Mouse (Mus musculus): ENCODE data around the gene Cadm4. TPM values are rescaled to one million over a fixed set of nuclear protein-coding genes. Genes with fewer than 3 reads are reported as not detected.

Gene Cadm4
- total RNA-seq, 2 experiments from 2014 or later, result 14.7 to 17.4 TPM

- DNase-seq, result no peak
These were observed 51.3 kb downstream of the Cadm4 start for GRCm38 (mm10) chr7:24533031-24533571.

- no peak for DNase-seq
These were observed 52.0 kb downstream of the Cadm4 start for GRCm38 (mm10) chr7:24533806-24534205.

GRCm38 (mm10) chr7:24534301-24534700 lies 52.5 kb downstream of the Cadm4 start:
- no peak for DNase-seq

GRCm38 (mm10) chr7:24537081-24537480 lies 55.3 kb downstream of the Cadm4 start:
- DNase-seq, result no peak

DNA sequence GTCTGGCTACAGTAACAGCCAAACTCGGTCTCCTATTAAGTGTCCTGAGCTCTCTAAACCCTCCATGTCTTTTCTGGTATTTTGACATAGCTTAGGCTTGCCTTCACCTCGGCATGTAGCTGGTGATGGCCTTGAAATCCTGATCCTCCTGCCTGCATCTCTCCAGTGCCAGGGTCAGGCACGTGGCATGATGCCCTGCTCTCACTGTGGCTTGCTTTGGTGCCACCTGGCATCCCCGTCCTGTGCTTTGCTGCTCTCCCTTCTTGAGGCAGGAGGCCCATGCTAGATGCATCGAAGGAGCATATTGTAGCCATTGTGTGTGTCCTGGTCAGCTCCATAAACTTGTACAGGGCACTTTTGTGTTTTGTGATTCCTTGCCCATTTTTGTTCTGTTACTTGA lies 55.8 kb downstream of the Cadm4 start:
- DNase-seq, result peak; percentile 36

GRCm38 (mm10) chr7:24538154-24538553 lies 56.3 kb downstream of the Cadm4 start:
- DNase-seq, result no peak

GRCm38 (mm10) chr7:24538701-24539100 lies 56.9 kb downstream of the Cadm4 start:
- DNase-seq, result no peak

GRCm38 (mm10) chr7:24539686-24540085 lies 57.9 kb downstream of the Cadm4 start:
- no peak for DNase-seq

- DNase-seq, result no peak
These were observed 62.7 kb downstream of the Cadm4 start for GRCm38 (mm10) chr7:24544506-24544905.

DNA sequence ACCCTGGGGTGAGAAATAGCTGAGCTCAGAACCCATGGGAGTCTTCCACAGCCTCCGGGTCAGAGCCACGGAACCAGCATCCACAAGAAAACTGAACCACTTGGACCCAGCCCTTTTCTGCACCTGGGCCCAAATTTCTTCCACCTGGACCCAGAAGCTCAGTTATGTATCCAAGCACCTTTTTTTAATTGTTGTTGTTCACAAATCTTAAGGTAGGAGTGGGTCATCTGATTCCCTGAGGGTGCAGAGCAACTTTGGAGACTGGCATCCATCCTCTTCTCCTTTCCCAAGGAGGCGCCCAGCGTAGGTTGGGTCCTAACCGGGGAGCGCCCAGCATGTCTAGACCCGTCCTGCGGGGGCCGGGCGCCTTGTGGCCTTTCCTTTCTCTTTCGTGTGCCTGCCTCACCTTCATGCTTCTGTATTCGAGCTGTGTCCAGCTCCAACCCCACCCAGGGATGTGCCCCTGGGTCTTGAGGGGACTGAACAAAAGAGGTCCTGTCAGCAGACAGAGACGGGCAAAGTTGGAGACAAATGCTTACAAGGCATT lies 64.3 kb downstream of the Cadm4 start, which contains the start of the genes Pinlyp and Xrcc1:
Pinlyp (minus strand) TSS at position 51 of the 547 bp plus-strand sequence.
Xrcc1 (plus strand) TSS at position 222 of the 547 bp plus-strand sequence.
- peak; percentile 15 for DNase-seq

- peak; percentile 99 for DNase-seq
These were observed 65.0 kb downstream of the Cadm4 start for GRCm38 (mm10) chr7:24546634-24547389.

DNA sequence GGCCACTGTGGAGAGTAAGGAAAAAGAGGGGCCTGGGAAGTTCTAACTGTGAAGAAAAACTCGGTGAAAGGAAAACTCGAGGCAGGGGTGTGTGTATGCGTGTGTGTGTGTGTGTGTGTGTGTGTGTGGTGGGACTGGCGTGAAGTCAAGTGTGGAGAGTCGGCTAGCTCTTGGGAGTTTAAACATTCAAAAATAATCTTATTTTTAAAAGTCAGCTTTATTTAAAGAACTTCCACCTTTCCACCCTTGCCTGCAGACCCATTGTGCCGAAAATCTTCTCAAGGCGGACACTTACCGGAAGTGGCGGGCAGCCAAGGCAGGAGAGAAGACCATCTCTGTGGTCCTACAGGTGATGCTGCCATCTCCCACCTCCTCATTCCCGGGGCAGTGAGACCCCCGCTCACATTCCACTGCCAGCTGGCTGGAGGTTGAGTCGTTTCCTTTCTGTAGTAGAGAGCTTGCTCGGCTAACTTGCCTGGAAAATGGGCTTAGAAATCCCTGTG lies 65.8 kb downstream of the Cadm4 start:
- no peak for DNase-seq

DNA sequence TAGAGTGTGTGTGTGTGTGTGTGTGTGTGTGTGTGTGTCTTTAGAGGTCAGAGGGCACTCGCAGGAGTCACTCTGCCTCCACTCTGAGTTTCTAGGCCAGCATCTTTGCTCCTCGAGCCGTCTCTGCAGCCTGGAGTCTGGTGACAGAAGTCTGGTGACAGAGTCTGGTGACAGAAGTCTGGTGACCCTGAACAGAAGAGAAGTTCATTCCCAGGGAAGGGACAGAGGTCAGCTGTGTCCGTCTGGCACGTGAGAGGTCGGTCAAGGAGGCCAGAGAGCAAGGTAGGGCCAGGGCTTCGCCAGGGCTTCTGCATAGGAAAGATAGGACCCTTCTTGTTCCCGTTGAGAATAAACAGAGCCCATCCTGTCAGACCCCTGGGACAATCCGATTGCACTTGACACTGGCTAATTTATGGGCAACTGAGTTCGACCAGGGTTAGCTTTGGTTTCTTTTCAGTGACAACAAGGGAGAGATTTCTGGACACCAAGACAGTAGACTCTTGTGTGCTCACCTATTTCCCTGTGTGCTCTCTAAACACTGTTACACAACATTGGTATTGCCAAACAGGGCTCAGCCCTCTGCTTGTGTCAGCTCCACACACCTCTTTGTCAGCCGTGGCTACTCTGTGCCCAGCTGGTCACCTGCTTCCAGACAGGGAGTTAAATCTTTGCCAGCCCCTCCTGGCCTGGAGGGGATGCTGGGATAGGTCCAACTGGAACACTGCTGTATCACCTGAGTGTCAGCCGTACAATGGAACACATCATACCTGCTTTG lies 70.3 kb downstream of the Cadm4 start:
- DNase-seq, result no peak

Other genes with a start within 250 kb of the Cadm4 start
- gene Zfp109, start 244.5 kb upstream of the Cadm4 start, total RNA-seq (2021), result 1 to 10 TPM; 1.6 to 2.4 TPM
- 1 to 10 TPM; 1.5 to 1.6 TPM for gene Zfp108, start 227.2 kb upstream of the Cadm4 start, total RNA-seq (2021)
- gene Zfp93, start 211.6 kb upstream of the Cadm4 start, total RNA-seq (2021), result 1 to 10 TPM; 2.9 to 4.2 TPM
- gene Zfp61, start 180.8 kb upstream of the Cadm4 start, total RNA-seq (2021), result 1 to 10 TPM; 4.2 to 5.6 TPM
- 1 to 10 TPM; 2.1 to 4.0 TPM for gene Zfp94, start 165.4 kb upstream of the Cadm4 start, total RNA-seq (2021)
- not detected for gene Tescl, start 148.1 kb upstream of the Cadm4 start, total RNA-seq (2021)
- not detected for gene Lypd5, start 132.8 kb upstream of the Cadm4 start, total RNA-seq (2021)
- gene Kcnn4, start 111.8 kb upstream of the Cadm4 start, total RNA-seq (2021), result 1 to 10 TPM in 1 of 2 experiments, under 1 TPM in 1; 0.14 to 1.8 TPM
- 10 to 100 TPM; 15.4 to 17.1 TPM for gene Smg9, start 82.4 kb upstream of the Cadm4 start, total RNA-seq (2021)
- under 1 TPM in 1 of 2 experiments, not detected in 1; 0.21 TPM for gene Irgc1, start 29.7 kb upstream of the Cadm4 start, total RNA-seq (2021)
- gene Plaur, start 19.5 kb upstream of the Cadm4 start, total RNA-seq (2021), result 1 to 10 TPM; 2.0 to 3.0 TPM
- 10 to 100 TPM; 11.4 to 11.6 TPM for gene Zfp428, start 25.0 kb downstream of the Cadm4 start, total RNA-seq (2021)
- not detected for gene AC161166.1, start 30.4 kb downstream of the Cadm4 start, total RNA-seq (2021)
- 10 to 100 TPM; 12.8 to 15.3 TPM for gene Irgq, start 48.7 kb downstream of the Cadm4 start, total RNA-seq (2021)
- gene Pinlyp, start 64.1 kb downstream of the Cadm4 start, total RNA-seq (2021), result not detected
- gene Xrcc1, start 64.3 kb downstream of the Cadm4 start, total RNA-seq (2021), result 10 to 100 TPM; 22.5 to 26.3 TPM
- 10 to 100 TPM in 1 of 2 experiments, 1 to 10 TPM in 1; 9.4 to 10.0 TPM for gene Ethe1, start 105.5 kb downstream of the Cadm4 start, total RNA-seq (2021)
- gene Zfp575, start 105.6 kb downstream of the Cadm4 start, total RNA-seq (2021), result under 1 TPM; 0.59 to 0.95 TPM
- under 1 TPM; 0.77 to 0.80 TPM for gene Phldb3, start 128.7 kb downstream of the Cadm4 start, total RNA-seq (2021)
- not detected for gene Lypd3, start 154.5 kb downstream of the Cadm4 start, total RNA-seq (2021)
- not detected for gene Tex101, start 194.7 kb downstream of the Cadm4 start, total RNA-seq (2021)
- not detected for gene BC049730, start 227.2 kb downstream of the Cadm4 start, total RNA-seq (2021)
- gene Gm4763, start 244.9 kb downstream of the Cadm4 start, total RNA-seq (2021), result not detected

All from gastrocnemius, postnatal 10 days (tissue).